Mouse (Mus musculus) stomach, embryonic 14.5 days (tissue): ENCODE measurements around the gene Hinfp. TPM values are rescaled to one million over a fixed set of nuclear protein-coding genes. Genes with fewer than 3 reads are reported as not detected.

Source experiments
- ATAC-seq: fragments of 200-750 bp; cut with Nextera tagmentation; 2 replicates; pipeline ENCODE4 v1.8.0; 2017; ENCODE audit warnings: low read depth, moderate TSS enrichment; ENCODE audit not compliant: insufficient number of reproducible peaks, insufficient read depth, low FRiP score
- H3K27ac ChIP-seq: fragments of 300-500 bp; sonication (generic); 2 replicates; pipeline ENCODE4 v1.5.1; 2014; ENCODE audit warnings: mild to moderate bottlenecking, low read length, moderate library complexity, mixed read lengths
- H3K27me3 ChIP-seq: fragments of 300-500 bp; sonication (generic); 2 replicates; pipeline ENCODE4 v1.6.1; 2014; ENCODE audit warnings: low read length, control low read depth, mixed read lengths; ENCODE audit not compliant: control insufficient read depth, insufficient read depth
- H3K36me3 ChIP-seq: fragments of 300-500 bp; sonication (generic); 2 replicates; pipeline ENCODE4 v1.6.1; 2014; ENCODE audit warnings: mild to moderate bottlenecking, control low read depth, low read length, moderate library complexity, mixed read lengths; ENCODE audit not compliant: control insufficient read depth, insufficient read depth
- H3K4me1 ChIP-seq: fragments of 300-500 bp; sonication (generic); 2 replicates; pipeline ENCODE4 v1.6.1; 2014; ENCODE audit warnings: low read length, control low read depth, mixed read lengths; ENCODE audit not compliant: control insufficient read depth, insufficient read depth
- H3K4me2 ChIP-seq: fragments of 300-500 bp; sonication (generic); replicated peaks from 2 replicates; pipeline ENCODE4 v1.6.1; 2014; ENCODE audit warnings: low read depth, low read length, control low read depth
- H3K4me3 ChIP-seq: fragments of 300-500 bp; sonication (generic); 2 replicates; pipeline ENCODE4 v1.5.1; 2014; ENCODE audit warnings: low read depth, low read length, control low read depth
- H3K9ac ChIP-seq: fragments of 300-500 bp; sonication (generic); replicated peaks from 2 replicates; pipeline ENCODE4 v1.6.1; 2014; ENCODE audit warnings: low read depth, mild to moderate bottlenecking, control low read depth, low read length, moderate library complexity, mixed read lengths
- H3K9me3 ChIP-seq: fragments of 300-500 bp; sonication (generic); 2 replicates; pipeline ENCODE4 v1.6.1; 2016; ENCODE audit warnings: low read depth, low read length, control low read depth; ENCODE audit not compliant: control insufficient read depth
- WGBS: fragments of 180-500 bp; shearing (Covaris S2); extraction: QIAGEN DNeasy Blood & Tissue Kit; methylation state at CpG from one replicate; pipeline ENCODE4 v1.1.7; 2014; 5-methylcytosine and 5-hydroxymethylcytosine counted together
- polyA plus RNA-seq: library from polyadenylated mRNA; unstranded; fragments of >200 nt; fragmentation: Nextera tagmentation; extraction: Ambion mirVana; gene quantifications from 2 replicates; pipeline ENCODE4 v1.2.1, GENCODE M21; 2014

Gene Hinfp
- 21.3 and 23.4 TPM in 2 replicates for polyA plus RNA-seq

- H3K4me3 ChIP-seq = peak within 1 kb of the TSS; percentile 87
- no peaks in the 10 kb centered on the region for H3K27me3 ChIP-seq
- H3K4me2 ChIP-seq = peak within 1 kb of the TSS; percentile 72
- no peaks in the 10 kb centered on the region for H3K9me3 ChIP-seq
- peaks cover 6% of the 10 kb centered on the region for H3K4me1 ChIP-seq
- peaks cover 15% of the 10 kb centered on the region for H3K36me3 ChIP-seq
- ATAC-seq = peak; percentile 99
- H3K9ac ChIP-seq = peak within 1 kb of the TSS; percentile 93
- peak within 1 kb of the TSS; percentile 59; the same call in 1 of the 2 replicates for H3K27ac ChIP-seq
- under 1% methylated on average over 54 of the region's 54 CpGs for WGBS
These were observed at the start of gene Hinfp for GRCm38 (mm10) chr9:44305466-44306079. Gene Hinfp (minus strand): TSS chr9:44305671.

- H3K36me3 ChIP-seq = peaks cover 83% of the 10 kb centered on the region
- ATAC-seq = no peak
These were observed 47.7 kb upstream of the Hinfp start for GRCm38 (mm10) chr9:44353142-44353541.

GRCm38 (mm10) chr9:44352337-44352736 is 46.9 kb upstream of the Hinfp start:
- H3K4me1 ChIP-seq = no peaks in the 10 kb centered on the region
- H3K9me3 ChIP-seq = no peaks in the 10 kb centered on the region
- no peak for ATAC-seq
- no peak overlapping the region for H3K4me2 ChIP-seq
- peaks cover 82% of the 10 kb centered on the region for H3K36me3 ChIP-seq
- no peak overlapping the region for H3K27ac ChIP-seq
- no peak overlapping the region for H3K9ac ChIP-seq
- H3K27me3 ChIP-seq = no peaks in the 10 kb centered on the region
- H3K4me3 ChIP-seq = no peak overlapping the region
- 87% methylated on average over 10 of the region's 10 CpGs for WGBS

More at GRCm38 (mm10) chr9:44353142-44353541, 47.7 kb upstream of the Hinfp start:
- H3K9ac ChIP-seq = no peak overlapping the region
- H3K4me2 ChIP-seq = no peak overlapping the region
- H3K27ac ChIP-seq = no peak overlapping the region
- H3K4me3 ChIP-seq = no peak overlapping the region
- H3K4me1 ChIP-seq = no peaks in the 10 kb centered on the region
- WGBS = 92% methylated on average over 6 of the region's 6 CpGs
- no peaks in the 10 kb centered on the region for H3K27me3 ChIP-seq
- H3K9me3 ChIP-seq = no peaks in the 10 kb centered on the region

GRCm38 (mm10) chr9:44351396-44351795 is 45.9 kb upstream of the Hinfp start:
- no peak overlapping the region for H3K4me3 ChIP-seq
- no peak overlapping the region for H3K9ac ChIP-seq
- no peaks in the 10 kb centered on the region for H3K9me3 ChIP-seq
- ATAC-seq = no peak
- H3K27ac ChIP-seq = no peak overlapping the region
- H3K36me3 ChIP-seq = peaks cover 73% of the 10 kb centered on the region
- no peaks in the 10 kb centered on the region for H3K4me1 ChIP-seq
- H3K27me3 ChIP-seq = no peaks in the 10 kb centered on the region
- H3K4me2 ChIP-seq = no peak overlapping the region
- 97% methylated on average over 4 of the region's 4 CpGs for WGBS

GRCm38 (mm10) chr9:44348546-44348945 is 43.1 kb upstream of the Hinfp start:
- Histone ChIP-seq H3K4me2 (no peak overlapping the region), H3K27ac (no peak overlapping the region), H3K9ac (no peak overlapping the region), H3K36me3 (peaks cover 45% of the 10 kb centered on the region), H3K4me3 (no peak overlapping the region), H3K9me3 (no peaks in the 10 kb centered on the region), H3K4me1 (no peaks in the 10 kb centered on the region), H3K27me3 (no peaks in the 10 kb centered on the region)
- WGBS = 98% methylated on average over 4 of the region's 4 CpGs
- no peak for ATAC-seq

- no peak for ATAC-seq
- no peak overlapping the region for H3K9ac ChIP-seq
- H3K36me3 ChIP-seq = peaks cover 36% of the 10 kb centered on the region
- H3K4me2 ChIP-seq = no peak overlapping the region
- peaks cover 6% of the 10 kb centered on the region; the same call in 1 of the 2 replicates for H3K4me1 ChIP-seq
- H3K27ac ChIP-seq = no peak overlapping the region
- WGBS = 86% methylated on average over 4 of the region's 4 CpGs
- no peak overlapping the region for H3K4me3 ChIP-seq
- H3K9me3 ChIP-seq = no peaks in the 10 kb centered on the region
- no peaks in the 10 kb centered on the region for H3K27me3 ChIP-seq
These were observed 42.1 kb upstream of the Hinfp start for GRCm38 (mm10) chr9:44347621-44348020.

- WGBS = 90% methylated on average over 9 of the region's 9 CpGs
- ATAC-seq = no peak
- Histone ChIP-seq H3K9me3 (no peaks in the 10 kb centered on the region), H3K27ac (no peak overlapping the region), H3K4me3 (no peak overlapping the region), H3K9ac (no peak overlapping the region), H3K27me3 (no peaks in the 10 kb centered on the region), H3K36me3 (peaks cover 31% of the 10 kb centered on the region), H3K4me1 (peaks cover 6% of the 10 kb centered on the region; the same call in 1 of the 2 replicates), H3K4me2 (no peak overlapping the region)
These were observed 41.7 kb upstream of the Hinfp start for GRCm38 (mm10) chr9:44347166-44347565.

GRCm38 (mm10) chr9:44345570-44346433 is 40.3 kb upstream of the Hinfp start:
- H3K4me2 ChIP-seq = no peak overlapping the region
- no peak for ATAC-seq
- WGBS = 87% methylated on average over 6 of the region's 6 CpGs

More at GRCm38 (mm10) chr9:44345570-44346433, 40.3 kb upstream of the Hinfp start:
- H3K4me1 ChIP-seq = peaks cover 6% of the 10 kb centered on the region; the same call in 1 of the 2 replicates
- H3K36me3 ChIP-seq = peaks cover 19% of the 10 kb centered on the region
- H3K4me3 ChIP-seq = no peak overlapping the region
- no peaks in the 10 kb centered on the region for H3K9me3 ChIP-seq
- no peak overlapping the region for H3K9ac ChIP-seq
- no peaks in the 10 kb centered on the region for H3K27me3 ChIP-seq
- H3K27ac ChIP-seq = no peak overlapping the region
